Mouse (Mus musculus): Measurements from ENCODE around the gene Bcas3. TPM values are rescaled to one million over a fixed set of nuclear protein-coding genes. Genes with fewer than 3 reads are reported as not detected.

Gene Bcas3
- total RNA-seq, 2 experiments from 2014 or later, result 36.4 to 52.8 TPM

- peak; percentile 44 to 56 for DNase-seq
Measured at GRCm38 (mm10) chr11:85615421-85615820, 262.5 kb downstream of the Bcas3 start.

GRCm38 (mm10) chr11:85621486-85621885 is 268.5 kb downstream of the Bcas3 start:
- DNase-seq, result no peak

GRCm38 (mm10) chr11:85621994-85622393 is 269.0 kb downstream of the Bcas3 start:
- no peak for DNase-seq

- no peak for DNase-seq
Measured at GRCm38 (mm10) chr11:85625206-85625605, 272.2 kb downstream of the Bcas3 start.

GRCm38 (mm10) chr11:85626846-85627245 is 273.9 kb downstream of the Bcas3 start:
- DNase-seq, result no peak

GRCm38 (mm10) chr11:85627405-85627804 is 274.4 kb downstream of the Bcas3 start:
- no peak for DNase-seq

GRCm38 (mm10) chr11:85628303-85629063 is 275.5 kb downstream of the Bcas3 start:
- no peak for DNase-seq

GRCm38 (mm10) chr11:85632568-85632981 is 279.6 kb downstream of the Bcas3 start:
- DNase-seq, result no peak

GRCm38 (mm10) chr11:85638696-85639495 is 285.9 kb downstream of the Bcas3 start:
- no peak for DNase-seq

GRCm38 (mm10) chr11:85640659-85641058 is 287.7 kb downstream of the Bcas3 start:
- DNase-seq, result peak; percentile 21 to 51

- DNase-seq, result no peak
Measured at GRCm38 (mm10) chr11:85641486-85641885, 288.5 kb downstream of the Bcas3 start.

- DNase-seq, result no peak
Measured at GRCm38 (mm10) chr11:85642591-85642990, 289.6 kb downstream of the Bcas3 start.

GRCm38 (mm10) chr11:85643025-85643424 is 290.1 kb downstream of the Bcas3 start:
- no peak for DNase-seq

- peak; percentile 17 to 43 for DNase-seq
Measured at GRCm38 (mm10) chr11:85643479-85644000, 290.6 kb downstream of the Bcas3 start.

- DNase-seq, result no peak
Measured at GRCm38 (mm10) chr11:85644027-85644747, 291.2 kb downstream of the Bcas3 start.

- DNase-seq, result no peak
Measured at GRCm38 (mm10) chr11:85644748-85645060, 291.7 kb downstream of the Bcas3 start.

- DNase-seq, result no peak
Measured at GRCm38 (mm10) chr11:85645152-85645835, 292.3 kb downstream of the Bcas3 start.

- no peak for DNase-seq
Measured at GRCm38 (mm10) chr11:85648893-85649292, 295.9 kb downstream of the Bcas3 start.

GRCm38 (mm10) chr11:85649373-85649772 is 296.4 kb downstream of the Bcas3 start:
- peak; percentile 42 to 44 for DNase-seq

GRCm38 (mm10) chr11:85657471-85657870 is 304.5 kb downstream of the Bcas3 start:
- no peak for DNase-seq

- DNase-seq, result no peak
Measured at GRCm38 (mm10) chr11:85660304-85660703, 307.3 kb downstream of the Bcas3 start.

GRCm38 (mm10) chr11:85667176-85667575 is 314.2 kb downstream of the Bcas3 start:
- DNase-seq, result no peak
